Mouse (Mus musculus) myocyte (in vitro differentiated cells): ENCODE results near the gene Angel1.

Source experiments
- POLR2A ChIP-seq: IDR thresholded peaks from one replicate; pipeline ENCODE4 v1.6.1; 2011; ENCODE audit warnings: low read depth, mild to moderate bottlenecking, control low read depth, moderate library complexity; ENCODE audit not compliant: insufficient read length
- USF1 ChIP-seq: IDR thresholded peaks from one replicate; pipeline ENCODE4 v1.6.1; 2011; ENCODE audit warnings: low read depth, mild to moderate bottlenecking, control low read depth, moderate library complexity

GRCm38 (mm10) chr12:86721453-86721852, 4.8 kb downstream of the Angel1 start:
- no peak for TF ChIP-seq POLR2A
- TF ChIP-seq USF1: no peak
